Mouse (Mus musculus) heart, embryonic 16.5 days (tissue): ENCODE measurements around the gene Cbx1. TPM values are rescaled to one million over a fixed set of nuclear protein-coding genes. Genes with fewer than 3 reads are reported as not detected.
A peak's percentile ranks its signal among the peaks of the same experiment; 100 is the strongest.
"Not testable (repeated sequence)": the region's sequence is repeated elsewhere in the genome, so short reads cannot be mapped to it uniquely, and the experiment has no call there.

Source experiments
- ATAC-seq: fragments of 200-750 bp; cut with Nextera tagmentation; replicated peaks from 2 replicates; pipeline ENCODE4 v1.8.0; 2017; ENCODE audit warnings: moderate number of reproducible peaks; ENCODE audit not compliant: insufficient read depth, low FRiP score; ENCODE audit errors: extremely low read depth
- H3K27ac ChIP-seq: fragments of 300-500 bp; sonication (generic); 2 replicates; pipeline ENCODE4 v1.5.1; 2014; ENCODE audit warnings: mild to moderate bottlenecking, low read length, control low read depth, moderate library complexity
- H3K27me3 ChIP-seq: fragments of 300-500 bp; sonication (generic); 2 replicates; pipeline ENCODE4 v1.6.1; 2014; ENCODE audit warnings: low read length, mixed read lengths; ENCODE audit not compliant: control insufficient read depth, insufficient read depth
- H3K36me3 ChIP-seq: fragments of 300-500 bp; sonication (generic); 2 replicates; pipeline ENCODE4 v1.6.1; 2014; ENCODE audit not compliant: control insufficient read depth, insufficient read depth
- H3K4me1 ChIP-seq: fragments of 300-500 bp; sonication (generic); 2 replicates; pipeline ENCODE4 v1.6.1; 2014; ENCODE audit warnings: low read length, mixed read lengths; ENCODE audit not compliant: control insufficient read depth, insufficient read depth
- H3K4me2 ChIP-seq: fragments of 300-500 bp; sonication (generic); 2 replicates; pipeline ENCODE4 v1.6.1; 2014; ENCODE audit warnings: low read depth, mild to moderate bottlenecking, control low read depth, low read length
- H3K4me3 ChIP-seq: fragments of 300-500 bp; sonication (generic); 2 replicates; pipeline ENCODE4 v1.5.1; 2014; ENCODE audit warnings: mild to moderate bottlenecking, control low read depth, low read length
- H3K9ac ChIP-seq: fragments of 300-500 bp; sonication (generic); 2 replicates; pipeline ENCODE4 v1.6.1; 2014; ENCODE audit warnings: low read length, control low read depth
- H3K9me3 ChIP-seq: fragments of 300-500 bp; sonication (generic); replicated peaks from 2 replicates; pipeline ENCODE4 v1.6.1; 2016; ENCODE audit warnings: low read length; ENCODE audit not compliant: control insufficient read depth
- whole genome bisulfite sequencing: fragments of 180-500 bp; shearing (Covaris S2); extraction: QIAGEN DNeasy Blood & Tissue Kit; methylation state at CpG from one replicate; pipeline ENCODE4 v1.1.7; 2014; 5-methylcytosine and 5-hydroxymethylcytosine counted together
- polyA plus RNA-seq: library from polyadenylated mRNA; unstranded; fragments of >200 nt; fragmentation: Nextera tagmentation; extraction: Ambion mirVana; gene quantifications from 2 replicates; pipeline ENCODE4 v1.2.1, GENCODE M21; 2015

The Cbx1 gene
- polyA plus RNA-seq, 1 experiment from 2014 or later: 49.9 TPM

DNA sequence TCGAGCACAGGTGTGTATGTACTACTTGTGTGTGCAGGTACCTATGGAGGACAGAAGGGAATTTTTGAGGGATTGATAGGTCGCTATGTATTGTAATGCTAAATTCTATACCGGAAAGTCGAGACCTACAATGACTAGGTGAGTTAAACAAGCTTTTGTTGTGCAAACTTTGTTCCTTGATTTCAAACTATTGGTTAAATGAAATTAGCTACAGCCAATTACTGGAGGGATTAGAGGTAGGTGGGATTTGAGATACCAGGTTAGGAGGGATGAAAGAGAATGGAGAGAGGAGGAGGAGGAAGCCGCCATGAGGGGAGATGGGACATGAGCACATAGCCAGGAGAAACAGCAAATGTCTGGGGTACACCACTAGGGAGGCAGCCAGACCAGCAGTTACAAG lies 8.6 kb upstream of the Cbx1 start:
- ATAC-seq: no peak
- WGBS: 61% methylated on average over 5 of the region's 5 CpGs
- Histone ChIP-seq H3K27me3 (no peaks in the 10 kb centered on the region), H3K4me2 (no peak overlapping the region), H3K4me3 (no peak overlapping the region), H3K36me3 (no peaks in the 10 kb centered on the region), H3K27ac (no peak overlapping the region), H3K9me3 (no peaks in the 10 kb centered on the region), H3K4me1 (peaks cover 8% of the 10 kb centered on the region), H3K9ac (no peak overlapping the region)

DNA sequence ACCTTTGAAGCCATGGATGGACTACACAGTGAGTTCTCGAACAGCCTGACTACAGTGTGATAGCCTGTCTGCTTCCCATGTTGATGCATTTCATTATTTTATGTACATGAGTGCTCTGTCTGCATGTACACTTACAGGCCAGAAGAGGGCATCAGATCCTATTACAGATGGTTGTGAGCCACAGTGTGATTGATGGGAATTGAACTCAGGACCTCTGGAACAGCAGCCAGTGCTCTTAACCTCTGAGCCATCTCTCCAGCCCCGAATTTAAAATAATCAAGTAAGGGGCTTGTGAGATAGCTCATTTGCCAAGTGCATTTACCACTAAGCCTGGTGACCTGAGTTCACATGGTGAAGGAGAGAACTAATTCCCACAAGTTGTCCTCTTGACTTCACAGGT lies 7.5 kb upstream of the Cbx1 start:
- no peak for ATAC-seq
- peaks cover 6% of the 10 kb centered on the region for H3K4me1 ChIP-seq
- no peak overlapping the region for H3K4me3 ChIP-seq
- H3K36me3 ChIP-seq: no peaks in the 10 kb centered on the region
- WGBS: 69% methylated on average over 2 of the region's 2 CpGs
- no peak overlapping the region for H3K4me2 ChIP-seq
- H3K27me3 ChIP-seq: no peaks in the 10 kb centered on the region
- no peak overlapping the region for H3K9ac ChIP-seq
- H3K9me3 ChIP-seq: no peaks in the 10 kb centered on the region
- H3K27ac ChIP-seq: no peak overlapping the region

DNA sequence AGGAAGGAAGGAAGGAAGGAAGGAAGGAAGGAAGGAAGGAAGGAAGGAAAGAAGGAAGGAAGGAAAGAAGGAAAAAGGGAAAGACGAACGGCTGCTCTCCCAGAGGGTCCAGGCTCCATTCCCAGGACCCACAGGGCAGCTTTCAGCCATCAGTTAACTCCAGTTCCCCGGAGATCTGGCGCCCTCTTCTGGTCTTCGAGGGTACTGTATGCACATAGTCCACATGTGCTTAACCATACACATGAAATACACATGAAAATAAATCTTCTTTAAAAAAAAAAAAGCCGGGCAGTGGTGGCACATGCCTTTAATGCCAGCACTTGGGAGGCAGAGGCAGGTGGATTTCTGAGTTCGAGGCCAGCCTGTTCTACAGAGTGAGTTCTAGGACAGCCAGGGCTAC lies 4.1 kb upstream of the Cbx1 start:
- H3K9me3 ChIP-seq, H3K4me1 ChIP-seq, H3K4me3 ChIP-seq, H3K36me3 ChIP-seq, H3K27ac ChIP-seq, ATAC-seq, H3K4me2 ChIP-seq, H3K9ac ChIP-seq, H3K27me3 ChIP-seq: not testable (repeated sequence)
- 21% methylated on average over 7 of the region's 7 CpGs for WGBS

DNA sequence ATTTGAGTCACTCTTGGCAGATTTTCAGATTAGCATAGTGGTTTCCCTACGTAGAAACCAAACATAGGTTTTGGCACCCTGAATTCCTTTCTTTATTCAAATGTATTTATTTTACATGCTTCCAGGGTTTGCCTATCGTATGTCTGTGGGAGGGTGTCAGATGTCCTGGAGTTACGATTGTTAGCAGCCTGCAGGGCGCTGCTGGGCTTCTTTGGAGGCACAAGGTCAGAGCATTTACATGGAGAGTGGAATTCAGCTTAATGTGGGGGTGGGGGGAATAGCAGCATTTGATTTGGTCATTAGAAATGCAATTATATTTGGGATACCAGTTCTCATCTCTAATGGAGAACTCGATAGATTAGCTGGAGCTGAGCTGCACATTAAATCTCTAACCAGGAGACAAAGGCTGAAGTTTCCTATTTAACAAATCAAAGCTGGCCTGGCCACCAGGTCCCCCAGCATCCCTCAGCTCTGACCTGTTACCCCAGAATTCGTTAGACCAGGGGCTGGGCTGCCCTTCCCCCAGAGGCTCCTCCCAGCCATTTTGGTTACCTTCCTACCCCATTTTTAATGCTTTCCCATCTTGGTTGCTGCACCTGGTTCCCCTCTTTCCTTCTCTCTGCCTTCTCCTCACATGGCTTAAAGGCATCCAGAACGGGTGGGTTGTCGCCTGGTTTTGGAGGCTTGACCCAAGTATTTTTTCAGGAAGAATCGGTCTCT lies 2.0 kb upstream of the Cbx1 start:
- 37% methylated on average over 9 of the region's 9 CpGs for WGBS
- H3K4me3 ChIP-seq: no peak overlapping the region
- H3K9ac ChIP-seq: no peak overlapping the region
- peaks cover 12% of the 10 kb centered on the region for H3K4me1 ChIP-seq
- H3K27me3 ChIP-seq: no peaks in the 10 kb centered on the region
- no peak overlapping the region for H3K27ac ChIP-seq
- ATAC-seq: no peak
- H3K4me2 ChIP-seq: no peak overlapping the region
- no peaks in the 10 kb centered on the region for H3K9me3 ChIP-seq
- H3K36me3 ChIP-seq: no peaks in the 10 kb centered on the region

DNA sequence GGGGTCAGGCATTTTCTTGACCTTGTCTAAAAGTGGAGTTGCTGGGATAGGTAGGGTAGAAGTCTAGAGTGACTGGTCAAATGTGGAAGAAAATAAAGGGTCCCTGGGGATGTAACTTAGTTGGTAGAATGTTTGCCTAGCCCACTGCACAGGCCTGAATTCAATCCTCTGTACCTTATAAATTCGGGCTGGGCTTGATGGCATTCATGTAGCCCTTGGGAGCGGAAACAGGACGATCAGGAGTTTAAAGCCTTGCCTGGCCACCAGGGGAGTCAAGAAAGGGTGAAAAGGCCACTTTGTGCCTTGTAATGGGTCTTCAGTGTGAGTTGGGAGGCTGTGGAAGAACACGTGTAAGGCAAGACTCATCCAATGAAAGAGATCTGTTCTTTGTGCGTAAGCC lies 1.1 kb downstream of the Cbx1 start:
- Histone ChIP-seq H3K9me3 (no peaks in the 10 kb centered on the region), H3K4me2 (peak overlapping the region; percentile 79), H3K27ac (peak overlapping the region; percentile 98), H3K4me1 (peaks cover 16% of the 10 kb centered on the region), H3K27me3 (no peaks in the 10 kb centered on the region), H3K36me3 (no peaks in the 10 kb centered on the region), H3K9ac (peak overlapping the region; percentile 95), H3K4me3 (peak overlapping the region; percentile 99)
- ATAC-seq: no peak
- 13% methylated on average over 5 of the region's 5 CpGs for WGBS

DNA sequence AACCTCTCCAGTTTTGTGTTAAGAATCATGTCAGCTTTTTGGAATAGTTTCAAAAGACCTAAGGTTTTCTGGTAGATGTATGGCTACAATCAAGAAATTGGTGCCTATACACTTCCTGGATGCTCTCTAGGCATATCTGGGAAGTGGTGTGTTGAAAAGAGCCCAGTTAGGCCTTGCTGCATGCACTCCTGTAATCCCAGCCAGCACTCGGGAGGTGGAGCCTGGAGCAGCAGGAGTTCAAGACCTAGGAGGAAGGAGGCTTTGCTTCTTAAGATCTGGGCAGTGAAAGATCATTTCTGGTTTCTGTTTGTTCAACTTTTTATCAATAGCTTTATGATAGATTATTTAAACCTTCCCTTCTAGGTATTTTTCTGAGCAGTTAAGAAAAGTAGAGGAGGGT lies 1.8 kb downstream of the Cbx1 start:
- H3K9me3 ChIP-seq: no peaks in the 10 kb centered on the region
- H3K36me3 ChIP-seq: 0 out of 2 replicates have a peak, but pooled peaks cover 2% of the 10 kb centered on the region
- H3K4me3 ChIP-seq: peak overlapping the region; percentile 99; the same call in 1 of the 2 replicates
- peaks cover 16% of the 10 kb centered on the region for H3K4me1 ChIP-seq
- H3K27ac ChIP-seq: no peak overlapping the region
- H3K9ac ChIP-seq: no peak overlapping the region; the same call in 1 of the 2 replicates
- H3K4me2 ChIP-seq: peak overlapping the region; percentile 79
- no peak for ATAC-seq
- WGBS: 10% methylated on average over 1 of the region's 1 CpGs
- no peaks in the 10 kb centered on the region for H3K27me3 ChIP-seq

DNA sequence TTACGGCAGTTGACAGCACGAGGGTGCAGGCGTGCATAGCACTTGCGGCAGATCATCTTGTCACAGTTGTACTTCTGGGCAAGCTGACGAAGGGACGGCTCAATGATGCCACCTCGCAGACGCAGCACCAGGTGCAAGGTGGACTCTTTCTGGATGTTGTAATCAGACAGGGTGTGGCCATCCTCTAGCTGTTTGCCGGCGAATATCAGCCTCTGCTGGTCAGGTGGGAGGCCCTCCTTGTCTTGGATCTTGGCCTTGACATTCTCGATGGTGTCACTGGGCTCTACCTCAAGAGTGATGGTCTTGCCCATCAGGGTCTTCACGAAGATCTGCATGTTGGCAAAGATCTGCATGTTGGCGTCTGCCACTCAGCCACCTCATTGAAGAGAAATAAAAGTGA lies 6.6 kb downstream of the Cbx1 start:
- ATAC-seq: no peak
- no peak overlapping the region for H3K27ac ChIP-seq
- H3K9ac ChIP-seq: no peak overlapping the region
- H3K27me3 ChIP-seq: no peaks in the 10 kb centered on the region
- no peak overlapping the region for H3K4me2 ChIP-seq
- peaks cover 3% of the 10 kb centered on the region for H3K36me3 ChIP-seq
- no peaks in the 10 kb centered on the region for H3K9me3 ChIP-seq
- H3K4me1 ChIP-seq: peaks cover 9% of the 10 kb centered on the region
- 92% methylated on average over 13 of the region's 13 CpGs for WGBS
- H3K4me3 ChIP-seq: no peak overlapping the region

DNA sequence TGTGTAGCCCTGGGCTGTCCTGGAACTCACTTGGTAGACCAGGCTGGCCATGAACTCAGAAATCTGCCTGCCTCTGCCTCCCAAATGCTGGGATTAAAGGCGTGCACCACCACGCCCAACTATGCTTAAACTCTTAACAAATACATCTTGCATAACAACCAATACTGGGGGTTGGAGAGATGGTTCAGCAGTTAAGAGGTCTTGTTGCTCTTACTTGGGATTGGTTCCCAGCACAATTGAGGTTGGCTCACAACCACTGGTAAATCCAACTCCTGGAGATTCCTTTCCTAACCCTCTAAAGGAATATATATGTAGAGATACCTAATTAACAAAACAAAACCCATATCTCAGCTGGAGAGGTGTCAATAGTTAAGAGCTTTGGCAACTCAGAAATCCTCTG lies 7.2 kb downstream of the Cbx1 start:
- WGBS: 94% methylated on average over 2 of the region's 2 CpGs
- Histone ChIP-seq H3K4me1 (peaks cover 7% of the 10 kb centered on the region), H3K27ac (no peak overlapping the region), H3K36me3 (peaks cover 6% of the 10 kb centered on the region), H3K9me3 (no peaks in the 10 kb centered on the region), H3K9ac (no peak overlapping the region), H3K27me3 (no peaks in the 10 kb centered on the region), H3K4me2 (no peak overlapping the region), H3K4me3 (no peak overlapping the region)
- no peak for ATAC-seq

DNA sequence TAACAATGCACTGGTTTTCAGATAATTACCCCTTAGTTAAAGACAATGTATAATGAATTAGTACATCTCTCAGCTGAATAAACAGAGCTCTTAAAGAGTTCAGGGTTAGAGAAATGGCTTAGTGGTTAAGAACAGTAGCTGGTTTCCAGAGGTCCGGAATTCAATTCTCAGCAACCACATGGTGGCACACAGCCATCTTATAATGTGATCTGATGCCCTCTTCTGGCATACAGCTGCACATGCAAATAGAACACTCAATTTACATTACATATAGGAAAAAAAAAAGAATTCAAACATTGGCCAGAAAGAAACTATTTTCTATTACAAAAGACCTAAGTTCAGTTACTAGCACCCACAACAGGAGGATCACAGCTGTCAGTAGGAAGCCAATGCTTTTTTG lies 7.7 kb downstream of the Cbx1 start:
- Histone ChIP-seq H3K9me3 (no peaks in the 10 kb centered on the region), H3K4me3 (no peak overlapping the region), H3K27me3 (no peaks in the 10 kb centered on the region), H3K27ac (no peak overlapping the region), H3K4me2 (no peak overlapping the region), H3K9ac (no peak overlapping the region), H3K4me1 (peaks cover 7% of the 10 kb centered on the region), H3K36me3 (peaks cover 9% of the 10 kb centered on the region)
- 62% methylated on average over 1 of the region's 1 CpGs for WGBS
- ATAC-seq: no peak
